Mouse (Mus musculus) stomach, postnatal 0 days (tissue): ENCODE data around the gene Dock8. TPM values are rescaled to one million over a fixed set of nuclear protein-coding genes. Genes with fewer than 3 reads are reported as not detected.

ENCODE experiments used
- ATAC-seq: fragments of 200-750 bp; cut with Nextera tagmentation; 2 replicates; pipeline ENCODE4 v1.8.0; 2017; ENCODE audit not compliant: low FRiP score, low TSS enrichment
- DNase-seq: peaks from one replicate; pipeline ENCODE4 v3.0.0-alpha.2; 2016; ENCODE audit warnings: low spot score
- H3K27ac ChIP-seq: fragments of 300-500 bp; sonication (generic); replicated peaks from 2 replicates; pipeline ENCODE4 v1.5.1; 2014; ENCODE audit warnings: mild to moderate bottlenecking, control low read depth
- H3K27me3 ChIP-seq: fragments of 300-500 bp; sonication (generic); 2 replicates; pipeline ENCODE4 v1.6.1; 2014; ENCODE audit warnings: low read length; ENCODE audit not compliant: control insufficient read depth, insufficient read depth
- H3K36me3 ChIP-seq: fragments of 300-500 bp; sonication (generic); 2 replicates; pipeline ENCODE4 v1.6.1; 2014; ENCODE audit warnings: low read length, mixed read lengths; ENCODE audit not compliant: control insufficient read depth, insufficient read depth
- H3K4me1 ChIP-seq: fragments of 300-500 bp; sonication (generic); replicated peaks from 2 replicates; pipeline ENCODE4 v1.6.1; 2014; ENCODE audit warnings: antibody characterized with exemption; ENCODE audit not compliant: control insufficient read depth, insufficient read depth
- H3K4me2 ChIP-seq: fragments of 300-500 bp; sonication (generic); replicated peaks from 2 replicates; pipeline ENCODE4 v1.6.1; 2014; ENCODE audit warnings: low read depth, mild to moderate bottlenecking, control low read depth, moderate library complexity
- H3K4me3 ChIP-seq: fragments of 300-500 bp; sonication (generic); 2 replicates; pipeline ENCODE4 v1.5.1; 2014; ENCODE audit warnings: low read depth, low read length, control low read depth
- H3K9ac ChIP-seq: fragments of 300-500 bp; sonication (generic); 2 replicates; pipeline ENCODE4 v1.6.1; 2014; ENCODE audit warnings: mild to moderate bottlenecking, low read length, control low read depth, mixed read lengths
- H3K9me3 ChIP-seq: fragments of 300-500 bp; sonication (generic); 2 replicates; pipeline ENCODE4 v1.6.1; 2016; ENCODE audit warnings: low read length; ENCODE audit not compliant: control insufficient read depth
- CTCF ChIP-seq: IDR thresholded peaks from 2 replicates; pipeline ENCODE4 v1.5.1; 2016; ENCODE audit warnings: antibody characterized with exemption, low read depth, mild to moderate bottlenecking, moderate library complexity
- EP300 ChIP-seq: optimal IDR thresholded peaks from 2 replicates; pipeline ENCODE3; 2016; ENCODE audit warnings: antibody characterized with exemption
- WGBS: fragments of 180-500 bp; shearing (Covaris S2); extraction: QIAGEN DNeasy Blood & Tissue Kit; methylation state at CpG from one replicate; pipeline ENCODE4 v1.1.7; 2014; 5-methylcytosine and 5-hydroxymethylcytosine counted together
- polyA plus RNA-seq: library from polyadenylated mRNA; unstranded; fragments of >200 nt; fragmentation: Nextera tagmentation; extraction: Ambion mirVana; gene quantifications from 2 replicates; pipeline ENCODE4 v1.2.1, GENCODE M21; 2015

Gene Dock8
- polyA plus RNA-seq, 1 experiment from 2014 or later, result 3.4 TPM

GRCm38 (mm10) chr19:25072521-25072920 lies 73.2 kb downstream of the Dock8 start:
- no peak overlapping the region for H3K4me2 ChIP-seq
- no peak overlapping the region for H3K4me3 ChIP-seq
- 95% methylated on average over 9 of the region's 9 CpGs for WGBS
- no peak overlapping the region for H3K27ac ChIP-seq
- no peaks in the 10 kb centered on the region for H3K4me1 ChIP-seq
- ATAC-seq (no peak), DNase-seq (no peak)
- H3K9ac ChIP-seq, result no peak overlapping the region
- no peak for TF ChIP-seq EP300
- H3K36me3 ChIP-seq, result no peaks in the 10 kb centered on the region
- no peaks in the 10 kb centered on the region for H3K27me3 ChIP-seq
- H3K9me3 ChIP-seq, result no peaks in the 10 kb centered on the region

- H3K27ac ChIP-seq, result no peak overlapping the region
- no peaks in the 10 kb centered on the region for H3K4me1 ChIP-seq
- TF ChIP-seq CTCF (no peak), EP300 (no peak)
- 68% methylated on average over 6 of the region's 6 CpGs for WGBS
- no peak overlapping the region for H3K9ac ChIP-seq
- H3K9me3 ChIP-seq, result no peaks in the 10 kb centered on the region
- H3K4me3 ChIP-seq, result no peak overlapping the region
- no peaks in the 10 kb centered on the region for H3K36me3 ChIP-seq
- H3K27me3 ChIP-seq, result no peaks in the 10 kb centered on the region
- ATAC-seq, result no peak
- DNase-seq, result no peak
- H3K4me2 ChIP-seq, result no peak overlapping the region
Measured at GRCm38 (mm10) chr19:25074741-25075140, 75.4 kb downstream of the Dock8 start.

- no peak for DNase-seq
- Histone ChIP-seq H3K27me3 (no peaks in the 10 kb centered on the region), H3K4me2 (no peak overlapping the region), H3K9me3 (no peaks in the 10 kb centered on the region), H3K9ac (no peak overlapping the region), H3K4me1 (no peaks in the 10 kb centered on the region), H3K36me3 (no peaks in the 10 kb centered on the region), H3K4me3 (no peak overlapping the region), H3K27ac (no peak overlapping the region)
- ATAC-seq, result no peak
- TF ChIP-seq EP300 (no peak), CTCF (no peak)
- 69% methylated on average over 7 of the region's 7 CpGs for WGBS
Measured at GRCm38 (mm10) chr19:25077636-25078035, 78.3 kb downstream of the Dock8 start.

- WGBS, result 63% methylated on average over 8 of the region's 8 CpGs
- Histone ChIP-seq H3K36me3 (no peaks in the 10 kb centered on the region), H3K9ac (no peak overlapping the region), H3K4me1 (no peaks in the 10 kb centered on the region), H3K9me3 (no peaks in the 10 kb centered on the region), H3K27ac (no peak overlapping the region), H3K4me3 (no peak overlapping the region), H3K4me2 (no peak overlapping the region), H3K27me3 (no peaks in the 10 kb centered on the region)
- ATAC-seq (no peak), DNase-seq (no peak)
- TF ChIP-seq CTCF (no peak), EP300 (no peak)
Measured at GRCm38 (mm10) chr19:25078130-25078529, 78.8 kb downstream of the Dock8 start.

- WGBS, result 84% methylated on average over 5 of the region's 5 CpGs
- Histone ChIP-seq H3K9ac (no peak overlapping the region), H3K9me3 (no peaks in the 10 kb centered on the region), H3K4me2 (no peak overlapping the region), H3K27me3 (no peaks in the 10 kb centered on the region), H3K4me3 (no peak overlapping the region), H3K4me1 (no peaks in the 10 kb centered on the region), H3K27ac (no peak overlapping the region), H3K36me3 (no peaks in the 10 kb centered on the region)
- no peak for DNase-seq
- TF ChIP-seq EP300, result no peak
- no peak for TF ChIP-seq CTCF
- ATAC-seq, result no peak
Measured at GRCm38 (mm10) chr19:25080166-25080565, 80.8 kb downstream of the Dock8 start.

GRCm38 (mm10) chr19:25082839-25083238 lies 83.5 kb downstream of the Dock8 start:
- Histone ChIP-seq H3K4me3 (no peak overlapping the region), H3K9ac (no peak overlapping the region), H3K4me1 (no peaks in the 10 kb centered on the region), H3K27ac (no peak overlapping the region), H3K4me2 (no peak overlapping the region), H3K36me3 (no peaks in the 10 kb centered on the region), H3K27me3 (no peaks in the 10 kb centered on the region), H3K9me3 (no peaks in the 10 kb centered on the region)
- ATAC-seq (no peak), DNase-seq (no peak)
- TF ChIP-seq EP300, result no peak
- TF ChIP-seq CTCF, result no peak
- WGBS, result 94% methylated on average over 2 of the region's 2 CpGs
